Mouse (Mus musculus): Measurements from ENCODE around the gene Cyp2a12. TPM values are rescaled to one million over a fixed set of nuclear protein-coding genes. Genes with fewer than 3 reads are reported as not detected.

Gene Cyp2a12
- 0.03 TPM in 1 of 2 replicates, not detected in the other for polyA plus RNA-seq (2012; rRNA removed)

GRCm38 (mm10) chr7:27028789-27029188, at the start of gene Cyp2a12:
Cyp2a12 (plus strand) TSS chr7:27029081.

Other genes with a start within 250 kb of the Cyp2a12 start
- gene Cyp2g1, start 220.2 kb upstream of the Cyp2a12 start, polyA plus RNA-seq (2012; rRNA removed), result not detected in 2 replicates
- 0.10 and 0.27 TPM in 2 replicates for gene Cyp2a5, start 193.8 kb upstream of the Cyp2a12 start, polyA plus RNA-seq (2012; rRNA removed)
- not detected in 2 replicates for gene Cyp2a22, start 89.7 kb upstream of the Cyp2a12 start, polyA plus RNA-seq (2012; rRNA removed)
- gene Cyp2f2, start 90.8 kb downstream of the Cyp2a12 start, polyA plus RNA-seq (2012; rRNA removed), result 47.1 and 64.0 TPM in 2 replicates
- not detected in 2 replicates for gene Cyp2t4, start 124.6 kb downstream of the Cyp2a12 start, polyA plus RNA-seq (2012; rRNA removed)
- 46.4 and 60.7 TPM in 2 replicates for gene Egln2, start 137.7 kb downstream of the Cyp2a12 start, polyA plus RNA-seq (2012; rRNA removed)
- 36.5 and 44.7 TPM in 2 replicates for gene Rab4b, start 149.8 kb downstream of the Cyp2a12 start, polyA plus RNA-seq (2012; rRNA removed)
- gene Gm21983, start 152.0 kb downstream of the Cyp2a12 start, polyA plus RNA-seq (2012; rRNA removed), result not detected in 2 replicates
- gene Mia, start 152.1 kb downstream of the Cyp2a12 start, polyA plus RNA-seq (2012; rRNA removed), result 9.0 and 17.6 TPM in 2 replicates
- 4.2 and 5.4 TPM in 2 replicates for gene BC024978, start 166.7 kb downstream of the Cyp2a12 start, polyA plus RNA-seq (2012; rRNA removed)
- 80.8 and 90.0 TPM in 2 replicates for gene Snrpa, start 167.2 kb downstream of the Cyp2a12 start, polyA plus RNA-seq (2012; rRNA removed)
- gene Itpkc, start 199.6 kb downstream of the Cyp2a12 start, polyA plus RNA-seq (2012; rRNA removed), result 9.3 and 11.6 TPM in 2 replicates
- 50.0 and 64.5 TPM in 2 replicates for gene Coq8b, start 203.9 kb downstream of the Cyp2a12 start, polyA plus RNA-seq (2012; rRNA removed)
- 17.1 and 22.2 TPM in 2 replicates for gene Numbl, start 229.4 kb downstream of the Cyp2a12 start, polyA plus RNA-seq (2012; rRNA removed)

Data from stomach, adult 2 months (tissue).